Mouse (Mus musculus): ENCODE measurements around the gene Noc3l.

Gene Noc3l

GRCm38 (mm10) chr19:38818766-38819426 lies at the start of gene Noc3l:
Noc3l (minus strand) TSS chr19:38819237.
- peak; percentile 98 for DNase-seq

- no peak for DNase-seq
These were observed 43.5 kb upstream of the Noc3l start for GRCm38 (mm10) chr19:38862523-38862922.

- no peak for DNase-seq
These were observed 39.2 kb upstream of the Noc3l start for GRCm38 (mm10) chr19:38858224-38858623.

- DNase-seq: no peak
These were observed 27.3 kb upstream of the Noc3l start for GRCm38 (mm10) chr19:38846373-38846772.

- no peak for DNase-seq
These were observed 25.8 kb upstream of the Noc3l start for GRCm38 (mm10) chr19:38844817-38845216.

GRCm38 (mm10) chr19:38837171-38837641 lies 18.2 kb upstream of the Noc3l start:
- peak; percentile 90 to 91 for DNase-seq

GRCm38 (mm10) chr19:38836438-38837170 lies 17.6 kb upstream of the Noc3l start, which contains the start of gene Tbc1d12:
Tbc1d12 (plus strand) TSS chr19:38836579.
- DNase-seq: peak; percentile 95 to 97

GRCm38 (mm10) chr19:38836084-38836437 lies 17.0 kb upstream of the Noc3l start:
- no peak for DNase-seq

GRCm38 (mm10) chr19:38833224-38833623 lies 14.2 kb upstream of the Noc3l start:
- no peak for DNase-seq

GRCm38 (mm10) chr19:38820186-38820804 lies 1.3 kb upstream of the Noc3l start:
- no peak for DNase-seq

GRCm38 (mm10) chr19:38819427-38819802 lies 378 bp upstream of the Noc3l start:
- no peak for DNase-seq

- no peak for DNase-seq
These were observed 846 bp downstream of the Noc3l start for GRCm38 (mm10) chr19:38818191-38818590.

- DNase-seq: no peak
These were observed 20.2 kb downstream of the Noc3l start for GRCm38 (mm10) chr19:38798801-38799200.

- DNase-seq: no peak
These were observed 20.7 kb downstream of the Noc3l start for GRCm38 (mm10) chr19:38798291-38798690.

- no peak for DNase-seq
These were observed 22.5 kb downstream of the Noc3l start for GRCm38 (mm10) chr19:38796546-38796945.

- no peak for DNase-seq
These were observed 25.4 kb downstream of the Noc3l start for GRCm38 (mm10) chr19:38793563-38794045.

- no peak for DNase-seq
These were observed 31.3 kb downstream of the Noc3l start for GRCm38 (mm10) chr19:38787756-38788155.

- DNase-seq: no peak
These were observed 35.5 kb downstream of the Noc3l start for GRCm38 (mm10) chr19:38783542-38783941.

GRCm38 (mm10) chr19:38778805-38779204 lies 40.2 kb downstream of the Noc3l start:
- peak; percentile 14 to 16 for DNase-seq

- DNase-seq: peak; percentile 77 to 80
These were observed 43.5 kb downstream of the Noc3l start for GRCm38 (mm10) chr19:38775548-38775947.

GRCm38 (mm10) chr19:38766306-38766705 lies 52.7 kb downstream of the Noc3l start:
- DNase-seq: no peak

GRCm38 (mm10) chr19:38760441-38760840 lies 58.6 kb downstream of the Noc3l start:
- DNase-seq: no peak

- no peak for DNase-seq
These were observed 60.2 kb downstream of the Noc3l start for GRCm38 (mm10) chr19:38758685-38759472.

Data from cerebellum, postnatal 10 days (tissue).